In the genomic region with DNA sequence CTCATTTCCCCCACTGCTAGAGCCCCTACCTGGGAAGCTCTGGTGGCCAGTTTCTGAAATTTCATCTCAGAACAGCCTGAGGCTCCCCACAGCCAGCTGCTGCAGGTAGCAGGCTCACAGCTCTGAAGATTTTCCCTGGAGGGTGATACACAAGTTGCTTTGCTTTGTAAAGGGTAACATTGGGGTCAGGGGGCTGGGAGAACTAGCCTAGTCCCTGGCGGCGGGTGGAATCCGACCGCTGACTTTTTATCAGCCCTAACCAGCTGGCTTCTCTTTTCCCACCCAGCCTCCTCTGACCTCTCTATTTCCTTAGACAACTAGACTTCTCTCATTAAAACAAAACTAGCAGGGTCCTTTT, we compare ENCODE assay signal across 7 mouse cellular contexts. TPM values are rescaled to one million over a fixed set of nuclear protein-coding genes. Genes with fewer than 3 reads are reported as not detected.
DNase-seq lines count a peak whose midpoint lies in the region; ATAC-seq and TF ChIP-seq lines count a peak whose summit lies in the region.

No protein-coding gene starts in this region.

- DNase-seq in MEL (ENCODE audit: low read depth, low spot score), result peak; percentile 91
- no peak for DNase-seq in heart, postnatal 0 days (ENCODE audit: low spot score)
- no peak for DNase-seq in urinary bladder, postnatal 25 days (ENCODE audit: low spot score)
- DNase-seq in thymus, adult 2 months, result no peak

- H3K27ac ChIP-seq in MEL (ENCODE audit: control insufficient read depth, low read depth, low read length), result peak overlapping the region; percentile 88
- H3K27ac ChIP-seq in heart, postnatal 0 days (ENCODE audit: low read depth), result peak overlapping the region; percentile 48
- no peak overlapping the region for H3K27ac ChIP-seq in thymus, adult 2 months (ENCODE audit: control insufficient read depth, insufficient read depth, low read length)

- H3K4me1 ChIP-seq in MEL (ENCODE audit: control insufficient read depth in 1 of 2, insufficient read depth in 2 of 2, low read length in 2 of 2), result peaks cover 21 to 31% of the 10 kb centered on the region in 2 experiments
- peaks cover 12% of the 10 kb centered on the region; the same call in 1 of the 2 replicates for H3K4me1 ChIP-seq in heart, postnatal 0 days (ENCODE audit: control insufficient read depth, insufficient read depth)
- H3K4me1 ChIP-seq in thymus, adult 2 months (replicated peaks; ENCODE audit: control insufficient read depth, insufficient read depth, low read length), result peaks cover 8% of the 10 kb centered on the region

- WGBS in heart, postnatal 0 days, result 15% methylated on average over 4 of the region's 4 CpGs
- 47% methylated on average over 4 of the region's 4 CpGs for WGBS in thymus, adult 2 months

- H3K79me2 ChIP-seq in C2C12 (ENCODE audit: control insufficient read depth, insufficient read depth) (no peaks in the 10 kb centered on the region), MEL (ENCODE audit: control insufficient read depth, insufficient read depth, low read length, poor library complexity) (peaks cover 3% of the 10 kb centered on the region)

- TF ChIP-seq CTCF in C2C12 (IDR thresholded peaks at IDR 0.05; ENCODE audit: control insufficient read depth, insufficient read depth, insufficient read length), result no peak
- no peak for TF ChIP-seq CTCF in MEL (IDR thresholded peaks at IDR 0.05 in 2 of 3, conservative IDR thresholded peaks at IDR 0.05 in 1 of 3; ENCODE audit: control insufficient read depth in 1 of 3, insufficient read depth in 1 of 3, low read depth in 2 of 3, low read length in 3 of 3, poor library complexity in 1 of 3, severe bottlenecking in 1 of 3)
- TF ChIP-seq CTCF in heart, postnatal 0 days (IDR thresholded peaks at IDR 0.05; ENCODE audit: low read depth), result no peak
- TF ChIP-seq CTCF in thymus, adult 2 months (IDR thresholded peaks at IDR 0.05; ENCODE audit: borderline replicate concordance, control insufficient read depth, extremely low read depth, insufficient read depth, low read length, poor library complexity), result no peak

- no peaks in the 10 kb centered on the region for H3K9me3 ChIP-seq in MEL (replicated peaks; ENCODE audit: insufficient read depth, low read length)
- no peaks in the 10 kb centered on the region for H3K9me3 ChIP-seq in heart, postnatal 0 days (replicated peaks; ENCODE audit: control insufficient read depth, low read length)

- peak overlapping the region; percentile 67 for H3K9ac ChIP-seq in MEL (ENCODE audit: control insufficient read depth, low read depth, low read length, poor library complexity, severe bottlenecking)
- H3K9ac ChIP-seq in heart, postnatal 0 days (replicated peaks; ENCODE audit: low read depth, low read length), result peak overlapping the region; percentile 40

- no peak for ATAC-seq in heart, postnatal 0 days (ENCODE audit: insufficient read depth, low read depth)
- ATAC-seq in megakaryocyte, adult 5-6 weeks (ENCODE audit: poor library complexity, severe bottlenecking), result peak; percentile 22
- no peak for ATAC-seq in CD4-positive, CD25-positive, alpha-beta regulatory T cell, adult 4 months

- H3K4me2 ChIP-seq in heart, postnatal 0 days (ENCODE audit: low read depth, low read length), result peak overlapping the region; percentile 66

- TF ChIP-seq EP300 in MEL (IDR thresholded peaks at IDR 0.05; ENCODE audit: low read depth in 1 of 2, low read length in 2 of 2), result peak; percentile 96 to 97
- TF ChIP-seq EP300 in heart, postnatal 0 days (IDR thresholded peaks at IDR 0.05; ENCODE audit: low read depth), result no peak

- no peaks in the 10 kb centered on the region for H3K27me3 ChIP-seq in C2C12 (ENCODE audit: control insufficient read depth, insufficient read depth, insufficient read length)
- H3K27me3 ChIP-seq in MEL (ENCODE audit: control insufficient read depth in 1 of 2, insufficient read depth in 2 of 2, low read length in 2 of 2), result no peaks in the 10 kb centered on the region
- H3K27me3 ChIP-seq in heart, postnatal 0 days (ENCODE audit: control insufficient read depth, insufficient read depth, low read length), result no peaks in the 10 kb centered on the region
- no peaks in the 10 kb centered on the region for H3K27me3 ChIP-seq in thymus, adult 2 months (ENCODE audit: control insufficient read depth, insufficient read depth, low read length)

- H3K36me3 ChIP-seq in C2C12 (ENCODE audit: control insufficient read depth, insufficient read depth) (no peaks in the 10 kb centered on the region), MEL (ENCODE audit: control insufficient read depth in 1 of 2, insufficient read depth in 2 of 2, low read length in 2 of 2) (peaks cover 0 to 32% of the 10 kb centered on the region in 2 experiments; a peak in 2 of 4 replicates)
- H3K36me3 ChIP-seq in heart, postnatal 0 days (replicated peaks; ENCODE audit: control insufficient read depth, insufficient read depth, low read length), result no peaks in the 10 kb centered on the region
- H3K36me3 ChIP-seq in thymus, adult 2 months (ENCODE audit: control insufficient read depth, insufficient read depth, low read length), result no peaks in the 10 kb centered on the region

- H3K79me3 ChIP-seq in C2C12 (ENCODE audit: low read depth), result no peaks in the 10 kb centered on the region

- TF ChIP-seq POLR2A in MEL (IDR thresholded peaks at IDR 0.05; ENCODE audit: control insufficient read depth in 1 of 2, insufficient read depth in 1 of 2, low read depth in 1 of 2, low read length in 2 of 2, poor library complexity in 1 of 2), result no peak
- TF ChIP-seq POLR2A in thymus, adult 2 months (IDR thresholded peaks at IDR 0.05; ENCODE audit: control insufficient read depth, extremely low read depth, insufficient read depth, low read length, poor library complexity), result no peak

- H3ac ChIP-seq in C2C12 (ENCODE audit: control insufficient read depth, insufficient read length, low read depth), result peak overlapping the region; percentile 30

- no peak for TF ChIP-seq RAD21 in MEL (IDR thresholded peaks at IDR 0.05; ENCODE audit: low read depth, low read length)

- H3K4me3 ChIP-seq in C2C12 (ENCODE audit: insufficient read depth, poor library complexity, severe bottlenecking) (no peak overlapping the region), MEL (ENCODE audit: control insufficient read depth in 1 of 2, insufficient read depth in 1 of 2, low read depth in 2 of 2, low read length in 2 of 2) (peak overlapping the region; percentile 53 to 59)
- peak overlapping the region; percentile 36 for H3K4me3 ChIP-seq in heart, postnatal 0 days (ENCODE audit: low read depth, low read length)
- H3K4me3 ChIP-seq in thymus, adult 2 months (ENCODE audit: control insufficient read depth, insufficient read depth, low read length), result no peak overlapping the region

TF ChIP-seq in C2C12, 6 proteins besides CTCF, POLR2A, EP300 and RAD21 (continues in another document):
- TF ChIP-seq MAX (IDR thresholded peaks at IDR 0.05), result no peak
- TF ChIP-seq MYOD1 (IDR thresholded peaks at IDR 0.05; ENCODE audit: control insufficient read depth, insufficient read length, low read depth), result no peak
- no peak for TF ChIP-seq MYOG (IDR thresholded peaks at IDR 0.05; ENCODE audit: control insufficient read depth, extremely low read depth, insufficient read length)
- no peak for TF ChIP-seq USF1 (IDR thresholded peaks at IDR 0.05; ENCODE audit: low read depth)
- TF ChIP-seq CEBPB (IDR thresholded peaks at IDR 0.05; ENCODE audit: low read depth), result no peak

TF ChIP-seq in MEL, 35 proteins besides CTCF, POLR2A, EP300 and RAD21 (continues in another document):
- TF ChIP-seq SIN3A (IDR thresholded peaks at IDR 0.05; ENCODE audit: low read length) (0 out of 2 replicates have a peak, but pooled peaks have one; percentile 72), HCFC1 (IDR thresholded peaks at IDR 0.05; ENCODE audit: low read depth, low read length) (peak; percentile 22; the same call in 1 of the 2 replicates), RCOR1 (IDR thresholded peaks at IDR 0.05; ENCODE audit: low read depth, low read length) (peak; percentile 83), MEF2A (IDR thresholded peaks at IDR 0.05; ENCODE audit: extremely low read depth, insufficient replicate concordance, low read depth, low read length, poor library complexity, severe bottlenecking) (no peak)

RNA-seq across cellular contexts. Expression of gene Rffl, which starts 25.0 kb away (rescaled TPM):
- polyA plus RNA-seq in C2C12 (2012; fragmentation: generic; extraction: Trizol) (2.8 TPM), MEL (2012; ENCODE audit: insufficient read depth in 1 of 2, insufficient read length in 2 of 2, low read depth in 1 of 2, low replicate concordance in 2 of 2, missing spikeins in 1 of 2) (10 to 100 TPM in 1 of 2 experiments, not detected in 1; 15.2 TPM)
- total RNA-seq in MEL (2012; rRNA removed), result 15.5 and 17.8 TPM in 2 replicates
- 3.8 and 4.8 TPM in 2 replicates for total RNA-seq in heart, postnatal 0 days (2014; rRNA removed; ENCODE audit: low replicate concordance)
- 2.3 and 2.4 TPM in 2 replicates for polyA plus RNA-seq in heart, postnatal 0 days (2015; fragmentation: Nextera tagmentation; extraction: Ambion mirVana)
- total RNA-seq in megakaryocyte, adult 5-6 weeks (2015), result 20.5 and 26.7 TPM in 2 replicates
- 20.1 and 25.4 TPM in 2 replicates for total RNA-seq in megakaryocyte, adult 5-6 weeks (2017)
- 10 to 100 TPM in 1 of 2 experiments, 1 to 10 TPM in 1; 8.6 to 10.2 TPM for polyA plus RNA-seq in CD4-positive, CD25-positive, alpha-beta regulatory T cell, adult 4 months (2017; shearing (Covaris generic))
- polyA plus RNA-seq in thymus, adult 2 months (2012; rRNA removed), result 13.4 and 16.3 TPM in 2 replicates

RNA-seq across cellular contexts. Expression of gene Rad51d, which starts 44.4 kb away (rescaled TPM):
- polyA plus RNA-seq in C2C12 (2012; fragmentation: generic; extraction: Trizol) (13.4 TPM), MEL (2012; ENCODE audit: insufficient read depth in 1 of 2, insufficient read length in 2 of 2, low read depth in 1 of 2, low replicate concordance in 2 of 2, missing spikeins in 1 of 2) (10 to 100 TPM in 1 of 2 experiments, not detected in 1; 30.0 TPM)
- total RNA-seq in MEL (2012; rRNA removed), result 21.1 and 25.6 TPM in 2 replicates
- 10.8 and 11.5 TPM in 2 replicates for total RNA-seq in heart, postnatal 0 days (2014; rRNA removed; ENCODE audit: low replicate concordance)
- polyA plus RNA-seq in heart, postnatal 0 days (2015; fragmentation: Nextera tagmentation; extraction: Ambion mirVana), result 9.9 and 11.8 TPM in 2 replicates
- 7.1 and 7.9 TPM in 2 replicates for total RNA-seq in megakaryocyte, adult 5-6 weeks (2015)
- 8.8 and 10.3 TPM in 2 replicates for total RNA-seq in megakaryocyte, adult 5-6 weeks (2017)
- 10 to 100 TPM; 26.7 to 35.3 TPM for polyA plus RNA-seq in CD4-positive, CD25-positive, alpha-beta regulatory T cell, adult 4 months (2017; shearing (Covaris generic))
- 22.0 and 22.6 TPM in 2 replicates for polyA plus RNA-seq in thymus, adult 2 months (2012; rRNA removed)

RNA-seq across cellular contexts. Expression of gene Fndc8, which starts 45.9 kb away (rescaled TPM):
- 0.08 TPM for polyA plus RNA-seq in C2C12 (2012; fragmentation: generic; extraction: Trizol)
- total RNA-seq in MEL (2012; rRNA removed), result 0.07 and 0.15 TPM in 2 replicates
- polyA plus RNA-seq in MEL (2012; ENCODE audit: insufficient read depth in 1 of 2, insufficient read length in 2 of 2, low read depth in 1 of 2, low replicate concordance in 2 of 2, missing spikeins in 1 of 2), result under 1 TPM in 1 of 2 experiments, not detected in 1; 0.72 TPM
- not detected in 2 replicates for total RNA-seq in heart, postnatal 0 days (2014; rRNA removed; ENCODE audit: low replicate concordance)
- 0.10 and 0.12 TPM in 2 replicates for polyA plus RNA-seq in heart, postnatal 0 days (2015; fragmentation: Nextera tagmentation; extraction: Ambion mirVana)
- not detected in 2 replicates for total RNA-seq in megakaryocyte, adult 5-6 weeks (2015)
- not detected in 2 replicates for total RNA-seq in megakaryocyte, adult 5-6 weeks (2017)
- under 1 TPM in 1 of 2 experiments, not detected in 1; 0.24 TPM for polyA plus RNA-seq in CD4-positive, CD25-positive, alpha-beta regulatory T cell, adult 4 months (2017; shearing (Covaris generic))
- 0.23 and 0.36 TPM in 2 replicates for polyA plus RNA-seq in thymus, adult 2 months (2012; rRNA removed)

Comparison
In these comparisons a context has a peak if more than half of its experiments do, and no peak if none do; other contexts are left out.
1. H3K4me3 ChIP-seq: peak in MEL (2 of 2) and heart, postnatal 0 days (single experiment); none in C2C12 (single experiment) and thymus, adult 2 months (single experiment).